Mouse (Mus musculus): Measurements from ENCODE around the gene Znrd1as.
A peak's percentile ranks its signal among the peaks of the same experiment; 100 is the strongest.

Gene Znrd1as

DNA sequence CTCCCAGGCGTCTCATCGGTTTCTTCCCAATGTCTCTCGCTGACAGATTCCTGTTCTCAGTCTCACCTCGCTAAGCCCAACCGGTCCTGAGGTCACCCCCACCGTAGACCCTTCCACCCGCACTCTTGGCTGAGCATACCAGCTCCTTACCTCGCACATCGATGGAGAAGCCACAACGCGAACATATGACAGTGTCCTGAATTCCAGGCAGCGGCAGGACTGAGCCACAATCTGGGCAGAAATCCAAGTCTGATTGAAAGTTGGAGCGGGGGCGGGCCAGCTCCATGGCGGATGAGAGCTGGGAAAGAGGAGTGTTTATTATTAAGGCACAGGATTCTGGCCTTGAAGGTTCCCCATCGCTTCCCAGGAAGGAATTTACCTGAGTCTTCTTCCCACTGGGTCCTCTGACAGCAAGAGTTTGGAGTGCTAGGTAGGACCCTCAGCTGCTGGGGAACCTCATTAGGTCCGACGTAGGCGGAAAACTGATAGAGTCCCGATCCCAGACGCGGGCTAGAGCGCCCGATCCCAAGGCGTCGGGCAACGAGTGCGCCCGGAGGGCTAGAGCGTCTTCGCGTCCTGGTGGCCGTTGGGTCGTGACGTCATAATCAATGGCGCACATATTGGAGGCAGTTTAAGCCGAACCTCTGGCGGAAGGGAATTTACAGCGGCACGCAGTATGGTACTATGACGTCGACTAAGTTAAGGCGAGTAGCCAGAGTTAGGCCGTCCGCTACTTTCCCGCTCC, at the start of gene Znrd1as, which contains the start of gene Znrd1:
TSS of gene Znrd1as (plus strand) at position 594 of the 745 bp plus-strand sequence.
TSS of gene Znrd1 (minus strand) at position 561 of the 745 bp plus-strand sequence.
- DNase-seq (ENCODE audit: low read depth): peak; percentile 99

DNA sequence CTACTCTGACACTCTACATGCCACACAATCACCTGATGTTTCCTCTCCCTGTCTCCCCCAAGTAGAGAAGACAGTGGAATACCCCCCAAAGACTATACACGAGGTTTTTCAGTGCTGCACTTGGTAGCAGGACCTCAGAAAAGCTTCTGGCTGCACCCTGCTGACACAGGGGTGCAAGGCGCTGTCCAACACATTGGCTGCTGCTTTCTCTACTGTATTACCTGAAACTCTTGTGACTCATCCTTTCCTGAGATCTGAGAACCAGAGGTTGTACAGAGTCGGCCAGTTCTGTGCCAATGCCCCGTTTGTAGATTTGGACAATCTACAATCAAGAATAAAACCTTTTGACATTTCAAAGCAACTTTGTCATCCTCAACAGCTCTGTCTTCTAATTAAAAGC, 48.6 kb upstream of the Znrd1as start:
- no peak for DNase-seq (ENCODE audit: low read depth)

DNA sequence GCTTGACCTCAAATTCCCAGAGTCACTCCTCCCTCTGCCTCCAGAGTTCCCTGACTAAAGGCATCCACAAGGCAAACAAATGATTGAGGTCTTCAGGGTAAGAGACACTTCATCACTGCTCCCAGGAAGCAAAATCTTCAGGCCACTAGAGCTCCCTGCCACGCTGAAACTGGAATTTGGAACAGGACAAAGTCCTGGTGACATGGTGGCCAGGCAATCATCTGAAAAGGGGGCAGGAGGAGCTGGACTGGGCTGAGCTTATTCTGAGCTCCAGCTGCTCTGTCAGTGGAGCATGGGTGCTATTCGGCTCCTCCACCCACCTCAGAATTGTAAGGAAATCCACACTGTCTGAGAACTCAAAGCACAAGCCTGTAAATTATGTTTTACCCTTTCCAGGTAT, 46.4 kb upstream of the Znrd1as start:
- no peak for DNase-seq (ENCODE audit: low read depth)

DNA sequence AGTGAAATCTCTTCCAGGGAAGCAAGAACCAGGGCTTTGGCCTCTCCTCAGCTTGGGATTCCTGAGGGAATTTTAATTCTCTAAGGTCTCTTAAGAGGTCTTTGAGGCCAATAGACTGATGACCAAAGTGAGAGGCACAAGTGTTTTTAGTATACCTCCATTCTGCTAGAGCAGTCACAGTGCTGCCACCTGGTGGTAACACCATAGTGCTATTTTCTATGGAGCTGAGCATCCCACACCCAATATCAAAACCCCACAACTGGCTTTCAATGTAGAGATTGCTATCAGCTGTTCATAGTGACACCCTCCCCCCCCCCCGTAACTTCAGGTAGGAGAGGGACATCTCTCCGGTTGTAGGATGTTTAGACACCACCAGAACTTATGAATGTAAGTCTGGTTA, 44.3 kb upstream of the Znrd1as start:
- peak; percentile 75 for DNase-seq (ENCODE audit: low read depth)

DNA sequence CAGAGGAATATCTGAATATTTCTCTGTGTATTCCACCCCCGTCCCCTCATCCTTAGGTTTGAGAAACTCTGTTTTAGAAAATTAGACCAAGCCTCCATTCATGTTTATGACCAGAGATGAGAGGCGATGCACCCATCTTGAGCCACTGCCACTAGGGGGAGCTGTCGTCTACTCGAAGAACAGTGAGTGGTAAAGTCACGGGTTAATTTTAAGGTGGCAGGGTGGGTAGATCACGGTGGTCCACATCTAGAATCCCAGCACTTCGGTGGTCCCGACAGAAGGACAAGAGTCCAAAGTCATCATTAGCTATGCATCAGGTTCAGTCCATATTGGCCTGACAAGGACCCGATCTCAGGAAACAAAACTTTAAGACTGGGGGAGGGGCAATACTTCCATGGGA, 43.3 kb upstream of the Znrd1as start:
- DNase-seq (ENCODE audit: low read depth): peak; percentile 61

GRCm38 (mm10) chr17:36920239-36920638, 38.2 kb upstream of the Znrd1as start:
- no peak for DNase-seq (ENCODE audit: low read depth)

- no peak for DNase-seq (ENCODE audit: low read depth)
Measured at GRCm38 (mm10) chr17:36922715-36923114, 35.7 kb upstream of the Znrd1as start.

- DNase-seq (ENCODE audit: low read depth): no peak
Measured at GRCm38 (mm10) chr17:36923491-36923890, 34.9 kb upstream of the Znrd1as start.

DNA sequence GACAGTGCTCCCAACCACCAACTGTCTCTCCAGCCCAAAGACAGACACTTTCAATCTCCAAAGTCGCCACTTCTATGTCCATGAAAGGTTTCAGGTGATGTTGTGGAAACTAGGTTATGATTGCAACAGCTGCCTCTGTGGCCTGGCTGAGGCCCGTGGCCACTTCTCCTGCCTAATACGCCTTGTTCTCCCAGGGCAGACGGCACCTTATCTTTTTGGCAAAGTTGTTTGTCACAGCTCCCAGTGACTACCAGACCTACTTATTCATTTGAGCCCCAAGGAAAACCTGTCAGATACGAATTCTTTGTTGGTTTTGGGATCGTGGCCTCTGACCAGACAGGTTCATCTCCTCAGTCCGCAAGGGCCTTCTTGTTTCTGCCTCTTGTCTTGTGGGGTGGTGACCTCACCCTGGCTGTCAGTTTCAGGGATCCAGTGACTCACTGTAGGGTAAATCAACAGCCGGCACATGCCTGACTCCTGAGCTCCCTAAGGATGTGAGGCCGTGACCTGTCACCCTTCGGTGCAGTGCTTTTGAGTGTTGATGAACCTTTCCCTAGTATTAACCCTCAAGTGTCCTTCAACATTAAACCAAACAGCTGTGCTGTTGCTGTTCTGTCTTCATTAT, 30.8 kb upstream of the Znrd1as start:
- no peak for DNase-seq (ENCODE audit: low read depth)

DNA sequence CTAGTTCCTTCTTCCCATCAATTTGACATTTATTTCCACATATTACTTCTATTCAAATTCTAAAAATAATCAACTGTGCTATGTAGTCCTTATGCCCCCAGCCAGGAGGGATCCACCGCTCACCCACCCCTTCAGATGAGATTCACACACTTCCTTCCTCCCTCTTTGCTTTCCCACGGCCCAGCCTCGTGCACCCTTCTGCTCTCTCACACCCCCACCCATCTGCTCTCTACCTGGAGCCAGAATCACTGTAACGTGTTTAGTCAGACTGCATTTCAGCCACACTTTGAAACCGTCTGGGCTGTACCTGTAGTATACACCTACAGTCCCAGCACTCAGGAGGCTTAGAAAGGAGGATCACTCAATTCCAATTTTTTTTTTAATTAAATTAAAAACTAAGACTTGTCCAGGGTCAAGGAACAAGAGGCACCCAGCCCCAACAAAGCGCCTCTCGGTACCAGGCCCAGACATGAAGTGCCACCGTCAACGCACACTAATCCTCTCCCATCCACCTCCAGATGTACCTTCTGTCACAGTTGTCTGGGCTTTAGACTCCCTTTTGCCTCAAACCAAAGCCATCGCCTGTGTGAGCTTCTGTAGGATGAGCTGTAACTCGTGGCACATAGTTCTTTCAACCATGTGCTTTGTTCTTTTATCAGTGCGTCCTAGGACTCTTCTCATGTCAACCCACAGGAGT, 29.0 kb upstream of the Znrd1as start:
- DNase-seq (ENCODE audit: low read depth): no peak

GRCm38 (mm10) chr17:36930233-36930632, 28.2 kb upstream of the Znrd1as start:
- no peak for DNase-seq (ENCODE audit: low read depth)

DNA sequence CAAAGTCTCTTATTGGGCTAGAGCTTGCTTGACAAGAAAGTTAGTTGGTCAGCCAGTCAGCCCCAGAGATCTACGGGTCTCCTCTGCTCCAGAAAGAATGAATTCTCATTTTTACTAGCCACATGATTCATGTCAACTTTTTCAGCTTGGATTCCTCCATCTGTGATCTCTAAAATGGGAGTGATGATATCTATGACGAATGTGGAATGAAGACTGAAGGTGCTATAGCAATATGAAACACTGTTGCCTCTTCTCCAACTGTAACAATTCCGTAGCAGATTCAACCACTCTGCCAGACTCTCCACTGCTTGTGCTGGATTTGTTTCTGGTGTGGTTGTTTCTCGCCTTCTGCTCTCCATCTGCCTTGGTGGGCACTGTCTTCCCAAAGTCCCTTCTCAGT, 27.3 kb upstream of the Znrd1as start:
- no peak for DNase-seq (ENCODE audit: low read depth)

DNA sequence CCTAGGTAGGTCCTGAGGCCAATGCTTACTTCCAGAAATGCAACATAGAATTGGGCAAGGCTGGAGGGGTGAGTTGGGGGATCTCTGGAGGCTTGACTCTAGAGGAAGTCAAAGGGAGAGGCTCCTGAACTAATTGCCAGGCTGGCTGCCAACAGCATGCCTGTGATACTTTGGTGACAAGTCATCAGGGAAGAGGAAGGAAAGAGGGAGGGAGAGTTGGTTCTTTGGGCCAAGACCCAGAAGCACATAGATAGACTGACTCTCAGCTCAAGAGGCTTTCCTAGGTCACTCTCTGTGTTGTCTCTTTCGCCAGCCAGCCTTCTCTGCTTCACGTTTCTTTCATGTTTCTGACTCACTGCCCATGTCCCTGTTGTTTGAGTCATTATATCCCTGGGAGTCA, 26.6 kb upstream of the Znrd1as start:
- DNase-seq (ENCODE audit: low read depth): no peak

DNA sequence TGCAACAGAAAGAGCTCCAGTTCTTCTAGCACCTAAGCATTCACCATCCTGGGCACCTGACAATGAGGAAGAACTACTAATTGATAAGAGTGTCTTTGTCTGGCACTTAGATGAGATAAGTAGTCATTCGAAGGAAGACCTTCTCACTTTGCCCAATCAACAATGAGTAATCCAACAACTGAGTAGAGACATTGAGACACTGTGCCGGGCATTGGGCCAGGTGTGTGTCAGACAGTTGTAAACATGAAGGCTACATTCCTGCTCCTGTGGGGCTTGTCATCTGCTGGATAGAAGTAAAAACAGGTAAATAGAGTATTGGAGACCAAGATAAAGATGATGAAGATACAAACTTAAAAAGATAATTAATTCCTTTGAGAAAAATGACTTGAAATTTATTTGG, 20.3 kb upstream of the Znrd1as start:
- DNase-seq (ENCODE audit: low read depth): no peak

- DNase-seq (ENCODE audit: low read depth): no peak
Measured at GRCm38 (mm10) chr17:36942391-36942790, 16.0 kb upstream of the Znrd1as start.

DNA sequence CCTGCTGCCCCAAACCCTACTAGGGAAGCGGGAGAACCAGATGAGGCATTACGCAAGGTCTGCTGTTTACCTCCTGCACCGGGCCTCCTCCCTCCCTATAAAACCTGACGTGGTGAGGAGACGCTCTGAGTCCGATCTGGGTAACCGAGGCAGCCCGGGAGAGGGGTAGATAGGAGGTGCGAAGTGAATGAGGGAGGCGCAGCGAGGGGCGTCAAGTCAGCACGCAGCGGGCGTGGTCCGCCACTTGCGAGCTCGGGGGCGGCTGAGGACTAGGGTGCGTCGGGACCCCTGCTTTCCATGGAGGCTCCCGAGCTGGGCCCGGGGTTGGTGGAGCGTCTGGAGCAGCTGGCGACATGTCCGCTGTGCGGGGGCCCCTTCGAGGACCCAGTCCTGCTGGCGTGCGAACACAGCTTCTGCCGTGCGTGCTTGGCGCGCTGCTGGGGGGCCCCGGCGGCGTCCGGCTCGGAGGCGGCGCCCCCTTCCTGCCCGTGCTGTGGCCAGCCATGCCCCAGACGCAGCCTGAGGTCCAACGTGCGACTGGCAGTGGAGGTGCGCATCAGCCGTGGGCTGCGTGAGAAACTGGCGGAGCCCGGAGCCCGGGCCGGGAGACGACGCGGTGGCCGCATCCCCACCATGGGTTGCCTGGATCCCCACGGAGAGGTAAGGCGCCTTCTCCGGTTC, 15.5 kb upstream of the Znrd1as start, which contains the start of gene Rnf39:
TSS of gene Rnf39 (plus strand) at position 128 of the 681 bp plus-strand sequence.
- DNase-seq (ENCODE audit: low read depth): no peak

- DNase-seq (ENCODE audit: low read depth): no peak
Measured at GRCm38 (mm10) chr17:36943691-36944090, 14.7 kb upstream of the Znrd1as start.

DNA sequence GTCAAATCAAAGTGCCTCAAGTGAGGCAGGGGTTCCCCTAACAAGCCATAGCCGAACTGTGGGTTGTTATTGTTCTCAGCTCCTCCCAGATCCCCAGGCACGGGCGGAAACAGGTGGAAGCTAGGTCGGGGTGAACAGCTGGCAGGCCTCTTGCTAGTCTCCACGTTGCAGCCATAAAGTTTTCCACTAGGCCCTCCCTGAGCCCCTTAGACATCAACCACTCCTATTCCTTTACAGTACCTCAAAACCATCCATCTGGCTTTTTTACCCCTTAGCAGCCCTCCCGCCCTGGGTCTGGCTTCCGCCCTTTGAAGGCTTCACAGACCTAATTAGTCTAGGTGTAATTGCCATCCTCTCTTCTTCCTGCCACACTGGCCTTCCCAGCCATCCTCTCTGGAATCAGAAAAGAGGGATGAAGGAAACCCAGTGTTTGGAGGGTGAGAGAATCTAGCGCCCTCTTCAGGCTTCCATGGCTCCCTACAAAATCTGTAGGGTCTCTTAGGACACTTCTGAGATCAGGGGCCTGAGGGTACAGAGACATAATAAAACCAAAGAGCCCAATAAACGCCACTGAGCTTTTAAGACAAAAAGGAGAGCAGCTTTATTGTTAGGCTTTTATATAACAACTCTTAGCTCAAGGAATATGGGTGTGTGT, 14.1 kb upstream of the Znrd1as start:
- no peak for DNase-seq (ENCODE audit: low read depth)

DNA sequence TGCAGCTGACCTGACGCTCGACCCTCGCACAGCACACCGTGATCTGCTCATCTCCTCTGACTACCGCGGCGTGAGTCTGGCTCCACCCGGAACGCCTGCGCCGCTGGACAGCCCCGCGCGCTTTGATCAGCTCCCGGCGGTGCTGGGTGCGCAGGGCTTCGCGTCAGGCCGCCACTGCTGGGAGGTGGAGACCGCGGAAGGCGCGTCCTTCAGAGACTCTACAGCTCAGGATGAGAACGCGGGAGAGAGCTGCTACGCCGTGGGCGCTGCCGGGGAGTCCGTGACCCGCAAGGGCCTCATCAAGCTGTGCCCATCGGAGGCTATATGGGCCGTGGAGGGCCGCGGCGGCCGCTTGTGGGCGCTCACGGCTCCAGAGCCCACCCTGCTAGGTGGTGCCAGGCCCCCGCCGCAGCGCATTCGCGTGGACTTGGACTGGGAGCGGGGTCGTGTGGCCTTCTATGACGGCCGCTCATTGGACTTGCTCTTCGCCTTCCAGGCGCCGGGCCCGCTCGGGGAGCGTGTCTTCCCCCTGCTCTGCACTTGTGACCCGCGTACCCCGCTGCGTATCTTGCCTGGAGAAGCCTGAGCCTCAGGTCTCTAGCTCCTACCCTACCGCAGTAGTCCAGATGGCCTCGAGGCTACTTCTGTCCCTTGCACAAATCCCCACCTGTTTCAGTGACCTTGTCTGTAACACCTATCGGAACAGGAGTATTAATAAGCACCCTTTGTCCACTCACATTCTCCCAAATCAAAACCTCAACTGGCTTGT, 11.2 kb upstream of the Znrd1as start:
- DNase-seq (ENCODE audit: low read depth): no peak

DNA sequence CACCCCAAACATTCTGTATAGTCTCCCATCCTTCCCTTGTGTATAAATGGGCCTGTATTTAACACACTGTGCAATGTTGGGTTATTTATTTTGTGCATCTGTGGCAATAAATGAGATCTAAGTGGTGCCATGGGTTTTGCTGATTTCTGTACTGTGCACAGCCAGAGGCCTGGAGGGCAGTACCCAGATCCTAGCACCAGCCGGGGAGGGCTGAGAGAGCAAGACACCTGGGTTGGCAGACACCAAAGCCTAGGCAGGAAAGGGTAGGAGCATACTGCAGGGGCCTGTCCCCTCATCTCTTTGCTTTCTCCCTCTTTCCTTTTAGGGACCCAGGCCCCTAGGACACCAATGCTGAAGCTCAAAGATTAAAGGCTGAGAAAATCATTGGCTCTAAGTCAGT, 10.1 kb upstream of the Znrd1as start:
- DNase-seq (ENCODE audit: low read depth): no peak

DNA sequence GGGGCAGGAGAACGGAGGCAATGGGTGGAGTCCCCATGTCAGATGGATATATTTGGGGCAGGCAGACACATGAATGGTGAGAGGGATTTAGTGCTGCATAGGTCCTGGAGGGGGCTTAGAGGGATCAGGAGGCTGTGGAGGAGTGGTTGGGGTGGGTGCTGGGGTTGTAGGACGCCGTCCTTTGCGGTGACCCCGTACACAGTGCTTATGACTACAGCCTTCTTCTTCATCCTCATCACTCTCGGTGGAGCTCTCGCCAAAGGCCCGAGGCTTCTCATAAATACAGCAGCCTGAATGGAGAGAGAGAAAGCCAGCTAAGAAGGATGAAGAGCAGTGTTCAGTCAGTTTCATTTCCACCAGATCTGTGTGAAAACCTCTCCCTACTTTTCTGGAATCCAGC, 9.1 kb upstream of the Znrd1as start:
- DNase-seq (ENCODE audit: low read depth): no peak
